Mouse (Mus musculus) G1E (cell line): ENCODE results near the gene Gltp.

ENCODE experiments used
- CTCF ChIP-seq: IDR thresholded peaks from 2 replicates; pipeline ENCODE4 v1.5.1; 2012; ENCODE audit warnings: low read depth, low read length, inconsistent platforms, mixed read lengths
- GATA2 ChIP-seq: IDR thresholded peaks from 2 replicates; pipeline ENCODE4 v1.6.1; 2012; ENCODE audit warnings: low read depth, low read length, inconsistent platforms, borderline replicate concordance

DNA sequence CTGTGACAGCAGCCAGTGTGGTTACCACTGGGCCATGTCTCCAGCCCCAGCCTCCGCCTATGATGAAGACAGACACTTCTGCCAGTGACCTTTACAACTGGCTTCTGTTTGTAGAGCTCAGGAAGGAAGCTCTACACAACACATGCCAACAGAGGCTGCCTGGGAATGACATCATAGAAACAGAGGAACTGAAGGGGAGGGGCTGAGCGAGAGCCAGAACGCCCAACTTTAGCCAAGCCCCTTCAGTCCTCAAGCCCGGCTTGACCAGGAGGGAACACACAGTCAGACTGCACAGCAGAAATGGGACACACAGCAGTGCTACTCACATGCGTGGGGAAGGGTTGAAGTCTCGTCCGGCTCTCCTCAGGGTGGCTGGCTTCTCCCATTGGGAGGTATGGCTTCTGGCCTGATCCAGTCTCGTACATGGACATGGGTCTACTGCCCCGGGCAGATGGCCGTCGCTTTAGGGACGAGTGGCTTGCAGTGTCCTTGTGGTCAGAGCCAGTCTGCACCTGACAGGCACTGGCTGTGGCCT, 48.0 kb upstream of the Gltp start:
- TF ChIP-seq CTCF (no peak), GATA2 (no peak)
